Mouse (Mus musculus) ES-E14 (cell line): ENCODE results near the gene Ifnar1. TPM values are rescaled to one million over a fixed set of nuclear protein-coding genes. Genes with fewer than 3 reads are reported as not detected.

Experiments used
- DNase-seq: peaks from one replicate; pipeline ENCODE4 v3.0.0-alpha.2; 2013; ENCODE audit warnings: low read depth, low spot score
- H3K27ac ChIP-seq: 2 replicates; pipeline ENCODE4 v1.5.1; 2012; ENCODE audit warnings: low read depth, mild to moderate bottlenecking, low read length, moderate library complexity, mixed read lengths; ENCODE audit not compliant: poor library complexity, insufficient read depth, severe bottlenecking
- H3K36me3 ChIP-seq: 2 replicates; pipeline ENCODE4 v1.6.1; 2012; ENCODE audit warnings: mild to moderate bottlenecking, low read length, moderate library complexity, mixed read lengths; ENCODE audit not compliant: control insufficient read depth, poor library complexity, insufficient read depth, severe bottlenecking
- H3K4me1 ChIP-seq, 2 experiments: fragments of 150-350 bp in 1 of 2; sonication (generic) in 1 of 2; 2 replicates each; pipeline ENCODE4 v1.6.1; 2012; ENCODE audit warnings: low read length in 2 of 2, mild to moderate bottlenecking in 1 of 2, mixed read lengths in 1 of 2; ENCODE audit not compliant: control insufficient read depth in 2 of 2, insufficient read depth in 2 of 2, poor library complexity in 1 of 2
- H3K4me3 ChIP-seq, 2 experiments: fragments of 150-350 bp in 1 of 2; sonication (generic) in 1 of 2; 2 replicates each; pipeline ENCODE4 v1.5.1; 2012; ENCODE audit warnings: low read length in 2 of 2, low read depth in 1 of 2, mild to moderate bottlenecking in 1 of 2, mixed read lengths in 1 of 2; ENCODE audit not compliant: insufficient read depth in 1 of 2, poor library complexity in 1 of 2, severe bottlenecking in 1 of 2
- H3K9ac ChIP-seq: 2 replicates; pipeline ENCODE4 v1.6.1; 2012; ENCODE audit warnings: low read depth, mild to moderate bottlenecking, low read length, mixed read lengths; ENCODE audit not compliant: poor library complexity, insufficient read depth, severe bottlenecking
- H3K9me3 ChIP-seq: fragments of 150-350 bp; sonication (generic); 2 replicates; pipeline ENCODE4 v1.6.1; 2012; ENCODE audit warnings: low read depth, mild to moderate bottlenecking, low read length; ENCODE audit not compliant: control insufficient read depth, insufficient read depth
- CHD2 ChIP-seq: IDR thresholded peaks from 2 replicates; pipeline ENCODE4 v1.6.1; 2014; ENCODE audit warnings: mild to moderate bottlenecking, low read depth, low read length, inconsistent platforms
- HCFC1 ChIP-seq: IDR thresholded peaks from 2 replicates; pipeline ENCODE4 v1.6.1; 2012; ENCODE audit warnings: low read length, inconsistent platforms, borderline replicate concordance; ENCODE audit not compliant: insufficient read depth
- MAFK ChIP-seq: IDR thresholded peaks from 2 replicates; pipeline ENCODE4 v1.6.1; 2014; ENCODE audit warnings: mild to moderate bottlenecking, low read depth, low read length, inconsistent platforms; ENCODE audit not compliant: insufficient read depth
- ZC3H11A ChIP-seq: IDR thresholded peaks from 2 replicates; pipeline ENCODE4 v1.6.1; 2012; ENCODE audit warnings: low read depth, mild to moderate bottlenecking, inconsistent platforms, low read length, borderline replicate concordance
- ZNF384 ChIP-seq: IDR thresholded peaks from 2 replicates; pipeline ENCODE4 v1.6.1; 2012; ENCODE audit warnings: low read depth, low read length, inconsistent platforms
- in situ Hi-C, 2 experiments: fragments of 600-800 bp; cut with MboI; formaldehyde crosslinking; loops; one replicate each; pipeline ENCODE4 v1.15.1; 2025; ENCODE audit warnings: low sequenced_read_pairs in 2 of 2, inconsistent platforms in 1 of 2; ENCODE audit not compliant: unreplicated experiment in 2 of 2
- total RNA-seq: library from RNA; depleted of rRNA; stranded (reverse); fragments of 300-350 nt; gene quantifications from 2 replicates; pipeline ENCODE4 v1.2.3, GENCODE M21; 2012

The Ifnar1 gene
- total RNA-seq, 1 experiment: 42.2 TPM

GRCm38 (mm10) chr16:91522040-91522439 lies 37.0 kb downstream of the Ifnar1 start:
- H3K4me1 ChIP-seq: no peaks in the 10 kb centered on the region
- no peaks in the 10 kb centered on the region for H3K9me3 ChIP-seq
- TF ChIP-seq CHD2 (no peak), ZNF384 (no peak), MAFK (no peak), HCFC1 (no peak), ZC3H11A (no peak)
- DNase-seq: no peak
- H3K27ac ChIP-seq: no peak overlapping the region
- no peaks in the 10 kb centered on the region for H3K36me3 ChIP-seq
- H3K4me3 ChIP-seq: no peak overlapping the region
- H3K9ac ChIP-seq: no peak overlapping the region
- in situ Hi-C loops: no loop called here

- Histone ChIP-seq H3K36me3 (no peaks in the 10 kb centered on the region), H3K9me3 (no peaks in the 10 kb centered on the region), H3K4me3 (no peak overlapping the region), H3K4me1 (no peaks in the 10 kb centered on the region), H3K27ac (no peak overlapping the region), H3K9ac (no peak overlapping the region)
- in situ Hi-C loops: no loop called here
- DNase-seq: no peak
- no peak for TF ChIP-seq MAFK
- TF ChIP-seq ZC3H11A: no peak
- no peak for TF ChIP-seq HCFC1
- TF ChIP-seq CHD2: no peak
- no peak for TF ChIP-seq ZNF384
Measured at GRCm38 (mm10) chr16:91522479-91523309, 37.7 kb downstream of the Ifnar1 start.

- no peaks in the 10 kb centered on the region for H3K4me1 ChIP-seq
- H3K9ac ChIP-seq: no peak overlapping the region
- DNase-seq: no peak
- TF ChIP-seq MAFK (no peak), HCFC1 (no peak), ZC3H11A (no peak), ZNF384 (no peak), CHD2 (no peak)
- H3K27ac ChIP-seq: no peak overlapping the region
- no peaks in the 10 kb centered on the region for H3K9me3 ChIP-seq
- in situ Hi-C loops: no loop called here
- no peak overlapping the region for H3K4me3 ChIP-seq
- no peaks in the 10 kb centered on the region for H3K36me3 ChIP-seq
Measured at GRCm38 (mm10) chr16:91524206-91524605, 39.2 kb downstream of the Ifnar1 start.

GRCm38 (mm10) chr16:91526274-91526673 lies 41.2 kb downstream of the Ifnar1 start:
- H3K4me1 ChIP-seq: no peaks in the 10 kb centered on the region
- H3K27ac ChIP-seq: no peak overlapping the region
- H3K4me3 ChIP-seq: no peak overlapping the region
- DNase-seq: no peak
- TF ChIP-seq MAFK: no peak
- TF ChIP-seq ZC3H11A: no peak
- no peak for TF ChIP-seq ZNF384
- no peak for TF ChIP-seq HCFC1
- TF ChIP-seq CHD2: no peak
- H3K36me3 ChIP-seq: no peaks in the 10 kb centered on the region
- in situ Hi-C loops: no loop called here
- H3K9ac ChIP-seq: no peak overlapping the region
- H3K9me3 ChIP-seq: no peaks in the 10 kb centered on the region

- Histone ChIP-seq H3K4me1 (no peaks in the 10 kb centered on the region), H3K36me3 (no peaks in the 10 kb centered on the region), H3K27ac (no peak overlapping the region), H3K9me3 (no peaks in the 10 kb centered on the region), H3K9ac (no peak overlapping the region), H3K4me3 (no peak overlapping the region)
- TF ChIP-seq ZNF384 (no peak), CHD2 (no peak), HCFC1 (no peak), MAFK (no peak), ZC3H11A (no peak)
- in situ Hi-C loops: no loop called here
- DNase-seq: no peak
Measured at GRCm38 (mm10) chr16:91527051-91527450, 42.0 kb downstream of the Ifnar1 start.
